Mouse (Mus musculus): ENCODE results near the gene Lipe.

GRCm38 (mm10) chr7:25376556-25376955, 22.0 kb downstream of the Lipe start:
- no peak for TF ChIP-seq POLR2A (IDR thresholded peaks at IDR 0.05; ENCODE audit: borderline replicate concordance, extremely low read depth, low read depth, low read length)
- TF ChIP-seq CTCF (IDR thresholded peaks at IDR 0.05; ENCODE audit: insufficient read depth, low read length) = no peak
